Mouse (Mus musculus) lung, embryonic 16.5 days (tissue): Measurements from ENCODE around the gene Mink1. TPM values are rescaled to one million over a fixed set of nuclear protein-coding genes. Genes with fewer than 3 reads are reported as not detected.
A peak's percentile ranks its signal among the peaks of the same experiment; 100 is the strongest.

Experiments
- ATAC-seq: fragments of 200-750 bp; cut with Nextera tagmentation; 2 replicates; pipeline ENCODE4 v1.8.0; 2017; ENCODE audit warnings: low read depth, mild to moderate bottlenecking, moderate library complexity
- H3K27ac ChIP-seq: fragments of 300-500 bp; sonication (generic); 2 replicates; pipeline ENCODE4 v1.5.1; 2014; ENCODE audit warnings: mild to moderate bottlenecking, control low read depth, low read length
- H3K27me3 ChIP-seq: fragments of 300-500 bp; sonication (generic); 2 replicates; pipeline ENCODE4 v1.6.1; 2014; ENCODE audit warnings: low read depth, low read length, mixed read lengths; ENCODE audit not compliant: control insufficient read depth, insufficient read depth
- H3K36me3 ChIP-seq: fragments of 300-500 bp; sonication (generic); 2 replicates; pipeline ENCODE4 v1.6.1; 2014; ENCODE audit warnings: low read length; ENCODE audit not compliant: control insufficient read depth, insufficient read depth
- H3K4me1 ChIP-seq: fragments of 300-500 bp; sonication (generic); replicated peaks from 2 replicates; pipeline ENCODE4 v1.6.1; 2014; ENCODE audit warnings: low read length, mixed read lengths; ENCODE audit not compliant: control insufficient read depth, insufficient read depth
- H3K4me2 ChIP-seq: fragments of 300-500 bp; sonication (generic); 2 replicates; pipeline ENCODE4 v1.6.1; 2014; ENCODE audit warnings: low read depth, low read length, control low read depth
- H3K4me3 ChIP-seq: fragments of 300-500 bp; sonication (generic); 2 replicates; pipeline ENCODE4 v1.5.1; 2014; ENCODE audit warnings: mild to moderate bottlenecking, low read length, control low read depth
- H3K9ac ChIP-seq: fragments of 300-500 bp; sonication (generic); 2 replicates; pipeline ENCODE4 v1.6.1; 2014; ENCODE audit warnings: low read length, control low read depth
- H3K9me3 ChIP-seq: fragments of 300-500 bp; sonication (generic); 2 replicates; pipeline ENCODE4 v1.6.1; 2016; ENCODE audit warnings: low read length; ENCODE audit not compliant: control insufficient read depth
- WGBS: fragments of 180-500 bp; shearing (Covaris S2); extraction: QIAGEN DNeasy Blood & Tissue Kit; methylation state at CpG from one replicate; pipeline ENCODE4 v1.1.7; 2014; 5-methylcytosine and 5-hydroxymethylcytosine counted together
- polyA plus RNA-seq: library from polyadenylated mRNA; unstranded; fragments of >200 nt; fragmentation: Nextera tagmentation; extraction: Ambion mirVana; gene quantifications from 2 replicates; pipeline ENCODE4 v1.2.1, GENCODE M21; 2015

Mink1 gene
- polyA plus RNA-seq, 1 experiment from 2014 or later, result 10.3 TPM

DNA sequence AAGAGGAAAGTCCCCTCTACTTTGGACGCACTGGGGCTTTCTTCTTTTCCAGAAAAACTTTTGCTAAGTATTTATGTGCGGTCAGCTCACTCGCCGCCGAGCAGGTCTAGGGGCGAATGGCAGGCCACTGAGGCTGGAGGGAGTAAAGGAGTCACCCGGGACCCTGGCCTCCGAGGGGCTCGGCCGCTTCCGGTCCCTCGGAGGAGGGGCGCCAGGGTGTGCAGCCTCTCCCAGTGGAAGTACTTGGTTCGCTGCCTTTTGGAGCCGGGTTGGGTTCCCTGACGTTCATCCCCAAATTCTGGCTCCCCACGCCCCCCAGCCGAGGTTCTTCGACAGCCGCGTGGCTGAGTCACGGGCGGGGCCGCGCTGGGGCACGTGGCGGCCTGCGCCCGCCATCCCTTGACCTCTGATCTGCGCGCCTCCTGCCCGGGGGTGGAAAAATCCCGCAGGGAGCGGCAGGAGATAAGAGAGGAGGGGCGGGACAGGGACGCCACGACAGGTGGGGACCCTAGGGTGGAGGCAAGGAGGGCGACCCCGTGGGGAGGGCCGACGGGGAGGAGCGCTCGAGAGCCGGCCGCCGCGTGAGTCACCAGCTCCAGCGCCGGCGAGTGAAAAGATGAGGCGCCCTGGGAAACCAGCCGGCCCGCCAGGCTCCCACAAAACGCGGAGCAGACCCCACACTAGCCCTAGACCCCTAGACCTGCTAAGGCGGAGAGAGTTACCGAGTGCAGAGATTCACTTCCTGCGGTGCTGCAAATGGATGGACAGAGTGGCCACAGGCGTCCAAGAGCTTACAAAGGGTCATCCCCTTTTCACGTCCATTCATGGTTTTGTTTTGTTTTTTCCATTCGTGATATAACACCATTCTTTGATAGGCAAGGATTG is 93.1 kb downstream of the Mink1 start:
- WGBS, result under 1% methylated on average over 56 of the region's 61 CpGs
- Histone ChIP-seq H3K4me1 (peaks cover 45% of the 10 kb centered on the region), H3K9ac (peak overlapping the region; percentile 100), H3K27me3 (no peaks in the 10 kb centered on the region), H3K36me3 (peaks cover 21% of the 10 kb centered on the region), H3K4me3 (peak overlapping the region; percentile 100), H3K9me3 (no peaks in the 10 kb centered on the region), H3K4me2 (peak overlapping the region; percentile 96), H3K27ac (peak overlapping the region; percentile 99)
- ATAC-seq, result peak; percentile 39

DNA sequence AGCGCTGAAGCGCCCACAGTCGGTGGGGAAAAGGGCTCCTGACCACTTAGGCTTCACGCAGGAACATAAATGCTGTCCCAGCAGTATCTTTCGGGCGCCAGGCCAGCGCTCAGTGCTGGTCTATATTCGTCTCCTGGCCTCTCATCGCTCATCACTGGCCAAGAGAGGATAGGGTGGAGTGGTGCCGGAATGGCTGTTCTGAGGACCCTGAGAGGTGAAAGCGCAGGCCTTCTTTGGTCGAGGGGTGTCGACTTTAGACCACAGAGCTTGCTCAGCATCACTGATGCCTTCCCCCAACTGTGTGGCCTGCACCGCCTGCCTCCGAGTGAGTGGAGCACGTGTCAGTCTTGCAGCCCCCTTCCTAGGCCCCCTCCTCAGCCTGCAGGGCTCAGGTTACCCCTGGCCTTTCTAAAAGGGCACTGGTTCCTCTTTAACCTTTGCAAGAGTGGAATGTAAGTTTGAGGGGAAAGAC is 93.8 kb downstream of the Mink1 start:
- peaks cover 38% of the 10 kb centered on the region for H3K4me1 ChIP-seq

DNA sequence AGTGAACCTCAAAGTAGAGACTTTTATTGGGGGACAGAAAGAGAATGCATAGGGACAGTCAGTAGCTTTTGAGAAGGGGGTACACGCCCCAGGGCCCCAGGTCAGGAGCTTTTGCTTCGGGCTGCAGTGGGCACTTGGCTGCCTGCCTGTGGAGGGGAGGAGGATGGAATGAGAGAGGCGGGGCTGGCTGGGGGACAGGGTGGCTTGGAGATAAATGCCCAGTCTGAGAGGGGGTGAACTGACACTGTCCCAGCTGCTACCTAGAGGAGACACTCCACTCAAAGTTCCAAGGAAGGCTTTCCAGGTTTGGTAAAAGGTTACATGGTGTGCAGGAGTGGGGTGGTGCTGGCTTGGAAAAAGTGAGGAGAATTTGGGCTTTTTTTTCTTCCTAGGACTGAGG is 94.3 kb downstream of the Mink1 start, which contains the start of gene Eno3:
Gene Eno3, plus strand, starts transcription at position 239 of the 400 bp plus-strand sequence.
- H3K4me1 ChIP-seq, result peaks cover 34% of the 10 kb centered on the region
- H3K4me2 ChIP-seq, result peak within 1 kb of the TSS; percentile 96
- H3K9ac ChIP-seq, result peak within 1 kb of the TSS; percentile 100
- H3K4me3 ChIP-seq, result peak within 1 kb of the TSS; percentile 100
- H3K36me3 ChIP-seq, result peaks cover 9% of the 10 kb centered on the region; the same call in 1 of the 2 replicates
- ATAC-seq, result no peak
- 11% methylated on average over 3 of the region's 3 CpGs for WGBS
- peak within 1 kb of the TSS; percentile 99 for H3K27ac ChIP-seq
- no peaks in the 10 kb centered on the region for H3K27me3 ChIP-seq
- H3K9me3 ChIP-seq, result no peaks in the 10 kb centered on the region

More for the DNA sequence above, 93.8 kb downstream of the Mink1 start:
- H3K36me3 ChIP-seq, result peaks cover 14% of the 10 kb centered on the region
- 6% methylated on average over 16 of the region's 16 CpGs for WGBS
- peak overlapping the region; percentile 96 for H3K4me2 ChIP-seq
- peak overlapping the region; percentile 99 for H3K27ac ChIP-seq
- H3K9me3 ChIP-seq, result no peaks in the 10 kb centered on the region
- no peaks in the 10 kb centered on the region for H3K27me3 ChIP-seq
- peak overlapping the region; percentile 100 for H3K4me3 ChIP-seq
- peak overlapping the region; percentile 100 for H3K9ac ChIP-seq
- 0 out of 2 replicates have a peak, but pooled peaks have one; percentile 10 for ATAC-seq

DNA sequence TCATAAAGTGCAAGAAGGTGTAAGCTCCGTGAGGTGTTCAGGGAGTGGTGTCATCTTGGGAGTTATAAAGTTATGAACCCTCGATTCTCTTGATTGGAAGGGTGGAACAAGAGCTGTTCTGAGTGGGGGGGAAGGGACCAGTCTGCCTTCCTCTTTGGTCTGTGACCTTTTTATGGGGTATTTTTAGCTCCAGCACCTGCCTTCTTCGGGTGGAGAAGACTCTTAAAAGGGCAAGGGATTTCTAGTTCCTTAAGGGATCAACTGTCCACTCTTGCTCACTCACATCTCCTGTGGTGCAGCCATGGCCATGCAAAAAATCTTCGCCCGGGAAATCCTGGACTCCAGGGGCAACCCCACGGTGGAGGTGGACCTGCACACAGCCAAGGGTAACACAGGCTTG is 94.9 kb downstream of the Mink1 start:
- Histone ChIP-seq H3K4me2 (peak overlapping the region; percentile 24; the same call in 1 of the 2 replicates), H3K4me3 (no peak overlapping the region), H3K27ac (no peak overlapping the region), H3K36me3 (peaks cover 7% of the 10 kb centered on the region), H3K9ac (no peak overlapping the region; the same call in 1 of the 2 replicates), H3K4me1 (peaks cover 28% of the 10 kb centered on the region), H3K9me3 (no peaks in the 10 kb centered on the region), H3K27me3 (no peaks in the 10 kb centered on the region)
- WGBS, result 43% methylated on average over 6 of the region's 6 CpGs
- ATAC-seq, result no peak

DNA sequence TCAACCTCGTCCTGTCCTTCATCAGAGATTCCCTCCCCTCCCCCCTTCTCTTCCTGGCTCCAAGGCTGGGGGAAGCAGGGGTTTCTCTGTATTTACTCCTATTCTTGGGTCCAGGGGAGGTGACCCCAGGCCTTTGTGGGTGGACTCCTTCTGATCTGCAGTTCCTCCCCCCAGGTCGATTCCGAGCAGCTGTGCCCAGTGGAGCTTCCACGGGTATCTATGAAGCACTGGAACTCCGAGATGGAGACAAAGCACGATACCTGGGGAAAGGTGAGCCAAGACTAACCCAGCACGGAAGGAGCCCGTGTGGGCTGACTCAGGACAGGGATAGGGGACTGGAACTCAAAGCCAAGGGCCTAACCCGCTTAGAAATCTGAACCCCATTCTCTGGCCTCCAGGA is 95.3 kb downstream of the Mink1 start:
- no peak for ATAC-seq
- H3K9ac ChIP-seq, result no peak overlapping the region
- H3K27ac ChIP-seq, result no peak overlapping the region
- H3K4me3 ChIP-seq, result no peak overlapping the region
- H3K4me1 ChIP-seq, result peaks cover 25% of the 10 kb centered on the region
- no peaks in the 10 kb centered on the region for H3K27me3 ChIP-seq
- WGBS, result 45% methylated on average over 9 of the region's 9 CpGs
- no peaks in the 10 kb centered on the region for H3K9me3 ChIP-seq
- no peak overlapping the region for H3K4me2 ChIP-seq
- H3K36me3 ChIP-seq, result peaks cover 8% of the 10 kb centered on the region

DNA sequence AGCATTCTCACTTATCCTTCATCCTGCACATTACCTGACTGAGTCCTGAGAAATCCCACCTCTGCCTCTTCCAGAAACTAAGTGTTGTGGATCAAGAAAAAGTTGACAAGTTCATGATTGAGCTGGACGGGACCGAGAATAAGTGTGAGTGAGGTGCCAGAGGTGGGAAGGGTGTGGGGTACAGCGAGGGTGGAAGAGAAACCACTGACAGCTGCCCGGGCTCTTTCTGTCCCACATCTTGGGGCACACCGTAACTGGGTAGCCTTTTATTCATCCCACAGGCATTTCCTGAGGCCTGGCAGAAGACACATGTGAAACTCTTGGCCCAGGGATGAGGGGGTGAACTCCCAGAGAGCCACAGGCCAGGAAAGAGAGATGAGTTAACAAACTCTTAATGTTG is 95.8 kb downstream of the Mink1 start:
- peaks cover 11% of the 10 kb centered on the region for H3K36me3 ChIP-seq
- H3K27me3 ChIP-seq, result no peaks in the 10 kb centered on the region
- H3K9ac ChIP-seq, result no peak overlapping the region
- WGBS, result 69% methylated on average over 5 of the region's 5 CpGs
- no peak overlapping the region for H3K27ac ChIP-seq
- H3K4me3 ChIP-seq, result no peak overlapping the region
- H3K9me3 ChIP-seq, result no peaks in the 10 kb centered on the region
- H3K4me2 ChIP-seq, result no peak overlapping the region
- peaks cover 25% of the 10 kb centered on the region for H3K4me1 ChIP-seq
- no peak for ATAC-seq

DNA sequence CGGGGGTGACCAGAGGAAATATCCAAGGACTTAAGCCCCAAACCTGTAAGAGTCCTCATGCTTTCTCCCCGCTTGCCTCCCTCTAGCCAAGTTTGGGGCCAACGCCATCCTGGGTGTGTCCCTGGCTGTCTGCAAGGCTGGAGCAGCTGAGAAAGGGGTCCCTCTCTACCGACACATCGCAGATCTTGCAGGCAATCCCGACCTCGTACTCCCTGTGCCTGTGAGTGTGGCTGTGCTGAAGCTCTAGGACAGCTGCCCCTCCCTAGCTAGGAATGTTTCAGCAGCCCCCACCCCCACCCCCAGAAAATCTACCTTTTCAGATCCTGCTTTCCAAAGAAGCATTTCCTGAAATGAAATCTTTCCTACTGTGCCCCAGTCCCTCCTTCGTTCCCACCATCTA is 96.3 kb downstream of the Mink1 start:
- ATAC-seq, result no peak
- no peaks in the 10 kb centered on the region for H3K27me3 ChIP-seq
- no peak overlapping the region for H3K4me2 ChIP-seq
- no peak overlapping the region for H3K27ac ChIP-seq
- H3K9me3 ChIP-seq, result no peaks in the 10 kb centered on the region
- H3K36me3 ChIP-seq, result peaks cover 15% of the 10 kb centered on the region
- 49% methylated on average over 8 of the region's 8 CpGs for WGBS
- peaks cover 25% of the 10 kb centered on the region for H3K4me1 ChIP-seq
- H3K4me3 ChIP-seq, result no peak overlapping the region
- H3K9ac ChIP-seq, result no peak overlapping the region; the same call in 1 of the 2 replicates

DNA sequence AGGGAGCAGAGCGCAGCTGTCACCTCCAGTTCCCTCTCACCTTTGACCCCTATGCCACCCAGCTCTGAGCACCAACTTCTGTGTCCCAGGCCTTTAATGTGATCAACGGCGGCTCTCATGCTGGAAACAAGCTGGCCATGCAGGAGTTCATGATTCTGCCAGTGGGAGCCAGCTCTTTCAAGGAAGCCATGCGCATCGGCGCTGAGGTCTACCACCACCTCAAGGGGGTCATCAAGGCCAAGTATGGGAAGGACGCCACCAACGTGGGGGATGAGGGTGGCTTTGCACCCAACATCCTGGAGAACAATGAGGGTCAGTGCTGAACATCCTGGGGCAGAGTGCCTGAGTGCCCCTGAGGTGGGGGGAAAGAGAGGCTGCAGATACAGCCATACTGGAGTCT is 97.9 kb downstream of the Mink1 start:
- Histone ChIP-seq H3K36me3 (peaks cover 27% of the 10 kb centered on the region), H3K27me3 (no peaks in the 10 kb centered on the region), H3K9ac (no peak overlapping the region), H3K4me3 (no peak overlapping the region), H3K4me2 (no peak overlapping the region), H3K27ac (no peak overlapping the region), H3K9me3 (no peaks in the 10 kb centered on the region), H3K4me1 (peaks cover 23% of the 10 kb centered on the region)
- ATAC-seq, result no peak
- WGBS, result 82% methylated on average over 8 of the region's 8 CpGs

DNA sequence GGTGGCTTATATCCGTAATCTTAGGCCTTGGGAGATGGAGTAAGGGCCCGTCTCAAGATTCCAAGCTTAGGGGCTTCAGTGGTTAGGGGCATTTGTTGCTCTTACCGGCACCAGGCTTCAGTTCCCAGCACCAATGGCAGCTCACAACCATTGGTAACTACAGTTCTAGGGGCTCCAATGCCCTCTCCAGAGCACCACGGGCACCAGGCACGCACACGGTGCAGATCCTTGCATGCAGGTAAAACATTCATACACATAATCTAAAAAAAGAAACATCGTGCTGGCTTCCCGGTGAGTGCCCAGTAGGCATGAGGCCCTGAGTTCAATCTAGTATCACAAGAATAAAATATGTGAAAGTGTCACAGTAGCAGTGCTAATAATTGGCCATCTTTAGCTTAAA is 100.4 kb downstream of the Mink1 start:
- no peak overlapping the region for H3K4me2 ChIP-seq
- H3K27ac ChIP-seq, result no peak overlapping the region
- no peak overlapping the region for H3K4me3 ChIP-seq
- no peaks in the 10 kb centered on the region for H3K9me3 ChIP-seq
- H3K36me3 ChIP-seq, result peaks cover 29% of the 10 kb centered on the region
- no peak for ATAC-seq
- WGBS, result 89% methylated on average over 8 of the region's 8 CpGs
- H3K27me3 ChIP-seq, result no peaks in the 10 kb centered on the region
- H3K4me1 ChIP-seq, result peaks cover 10% of the 10 kb centered on the region
- no peak overlapping the region for H3K9ac ChIP-seq
